Mouse (Mus musculus) CH12.LX (cell line): Measurements from ENCODE around the gene Ube2z.

Source experiments
- CHD1 ChIP-seq: IDR thresholded peaks from 2 replicates; pipeline ENCODE4 v1.6.1; 2012; ENCODE audit warnings: low read depth, low read length, improper control_type of control experiment, inconsistent platforms
- CTCF ChIP-seq, 2 experiments: IDR thresholded peaks in 1 of 2; conservative IDR thresholded peaks in 1 of 2; 2 replicates each; pipeline ENCODE4 v1.5.1; 2011 to 2012; ENCODE audit warnings: low read depth in 2 of 2, low read length in 2 of 2, improper control_type of control experiment in 1 of 2, inconsistent platforms in 1 of 2, mild to moderate bottlenecking in 1 of 2, moderate library complexity in 1 of 2
- EP300 ChIP-seq: IDR thresholded peaks from 2 replicates; pipeline ENCODE4 v1.6.1; 2011; ENCODE audit warnings: low read length, improper control_type of control experiment
- MAX ChIP-seq: IDR thresholded peaks from 2 replicates; pipeline ENCODE4 v1.6.1; 2011; ENCODE audit warnings: low read length, improper control_type of control experiment
- MEF2A ChIP-seq: IDR thresholded peaks from 2 replicates; pipeline ENCODE4 v1.6.1; 2014; ENCODE audit warnings: low read depth, mild to moderate bottlenecking, inconsistent platforms, low read length, improper control_type of control experiment, borderline replicate concordance
- NRF1 ChIP-seq: IDR thresholded peaks from 2 replicates; pipeline ENCODE4 v1.6.1; 2014; ENCODE audit warnings: low read depth, mild to moderate bottlenecking, inconsistent platforms, low read length, improper control_type of control experiment, moderate library complexity
- POLR2A ChIP-seq: IDR thresholded peaks from 2 replicates; pipeline ENCODE4 v1.6.1; 2011; ENCODE audit warnings: low read depth, mild to moderate bottlenecking, improper control_type of control experiment, low read length
- SIN3A ChIP-seq: IDR thresholded peaks from 2 replicates; pipeline ENCODE4 v1.6.1; 2012; ENCODE audit warnings: low read length, improper control_type of control experiment, inconsistent platforms
- TBP ChIP-seq: conservative IDR thresholded peaks from 2 replicates; pipeline ENCODE4 v1.6.1; 2011; ENCODE audit warnings: low read depth, low read length, improper control_type of control experiment
- TCF12 ChIP-seq: IDR thresholded peaks from 2 replicates; pipeline ENCODE4 v1.6.1; 2014; ENCODE audit warnings: low read depth, mild to moderate bottlenecking, inconsistent platforms, low read length, improper control_type of control experiment
- UBTF ChIP-seq: IDR thresholded peaks from 2 replicates; pipeline ENCODE4 v1.6.1; 2012; ENCODE audit warnings: low read depth, mild to moderate bottlenecking, inconsistent platforms, low read length, improper control_type of control experiment, moderate library complexity
- USF1 ChIP-seq: IDR thresholded peaks from 2 replicates; pipeline ENCODE4 v1.6.1; 2014; ENCODE audit warnings: low read depth, mild to moderate bottlenecking, inconsistent platforms, low read length, improper control_type of control experiment
- ZNF384 ChIP-seq: IDR thresholded peaks from 2 replicates; pipeline ENCODE4 v1.6.1; 2012; ENCODE audit warnings: low read depth, low read length, improper control_type of control experiment, inconsistent platforms

- TF ChIP-seq MEF2A (no peak), TCF12 (no peak), POLR2A (no peak), EP300 (no peak), USF1 (no peak), CHD1 (no peak), CTCF (conservative IDR thresholded peaks at IDR 0.05 in 1 of 2, IDR thresholded peaks at IDR 0.05 in 1 of 2; ENCODE audit: low read depth in 2 of 2, low read length in 2 of 2) (no peak), ZNF384 (no peak), UBTF (no peak), TBP (no peak), SIN3A (no peak), MAX (no peak), NRF1 (no peak)
Measured at GRCm38 (mm10) chr11:96035133-96035532, 30.1 kb downstream of the Ube2z start.
